Mouse (Mus musculus) mesoderm, embryonic 11.5 days (tissue): ENCODE measurements at regions not wholly inside any gene's neighbourhood (a gene's known extent, or its start where the extent isn't known, plus 50 kb on each side); places are given as distances from the start of the nearest gene placed in this dataset.
A peak's percentile ranks its signal among the peaks of the same experiment; 100 is the strongest.

Experiments
- DNase-seq: peaks from one replicate; pipeline ENCODE4 v3.0.0-alpha.2; 2012; ENCODE audit warnings: low read depth, low spot score

- DNase-seq = no peak
Measured at GRCm38 (mm10) chr3:131799774-131800173, 235.2 kb downstream of the Papss1 start.

GRCm38 (mm10) chr3:131801551-131801950 is 237.0 kb downstream of the Papss1 start:
- no peak for DNase-seq

GRCm38 (mm10) chr3:131802841-131803240 is 238.3 kb downstream of the Papss1 start:
- no peak for DNase-seq

- DNase-seq = no peak
Measured at GRCm38 (mm10) chr3:131808127-131808526, 243.6 kb downstream of the Papss1 start.

GRCm38 (mm10) chr3:131812968-131813367 is 248.4 kb downstream of the Papss1 start:
- DNase-seq = no peak

- no peak for DNase-seq
Measured at GRCm38 (mm10) chr3:131818806-131819205, 254.2 kb downstream of the Papss1 start.

- DNase-seq = no peak
Measured at GRCm38 (mm10) chr3:131857442-131857841, 227.7 kb upstream of the Dkk2 start.

GRCm38 (mm10) chr3:131859083-131859482 is 226.0 kb upstream of the Dkk2 start:
- no peak for DNase-seq

GRCm38 (mm10) chr3:131865106-131865505 is 220.0 kb upstream of the Dkk2 start:
- no peak for DNase-seq

GRCm38 (mm10) chr3:131867266-131867665 is 217.8 kb upstream of the Dkk2 start:
- DNase-seq = no peak

- peak; percentile 63 for DNase-seq
Measured at GRCm38 (mm10) chr3:131868219-131868964, 216.7 kb upstream of the Dkk2 start.

- DNase-seq = no peak
Measured at GRCm38 (mm10) chr3:131869306-131869705, 215.8 kb upstream of the Dkk2 start.

- no peak for DNase-seq
Measured at GRCm38 (mm10) chr3:131882667-131883066, 202.4 kb upstream of the Dkk2 start.

GRCm38 (mm10) chr3:131886470-131886869 is 198.6 kb upstream of the Dkk2 start:
- DNase-seq = peak; percentile 25

- DNase-seq = no peak
Measured at GRCm38 (mm10) chr3:131886984-131887383, 198.1 kb upstream of the Dkk2 start.

GRCm38 (mm10) chr3:131887670-131888069 is 197.4 kb upstream of the Dkk2 start:
- DNase-seq = no peak

- no peak for DNase-seq
Measured at GRCm38 (mm10) chr3:131891941-131892340, 193.2 kb upstream of the Dkk2 start.

- no peak for DNase-seq
Measured at GRCm38 (mm10) chr3:131893061-131893804, 191.9 kb upstream of the Dkk2 start.

- no peak for DNase-seq
Measured at GRCm38 (mm10) chr3:131895057-131895456, 190.0 kb upstream of the Dkk2 start.

- DNase-seq = no peak
Measured at GRCm38 (mm10) chr3:131913534-131913933, 171.6 kb upstream of the Dkk2 start.

- DNase-seq = no peak
Measured at GRCm38 (mm10) chr3:131914372-131914771, 170.7 kb upstream of the Dkk2 start.

- DNase-seq = no peak
Measured at GRCm38 (mm10) chr3:131914997-131915396, 170.1 kb upstream of the Dkk2 start.
